Mouse (Mus musculus) left cerebral cortex, postnatal 4 days (tissue): ENCODE results near the gene a. TPM values are rescaled to one million over a fixed set of nuclear protein-coding genes. Genes with fewer than 3 reads are reported as not detected.
"Not testable (repeated sequence)": the region's sequence is repeated elsewhere in the genome, so short reads cannot be mapped to it uniquely, and the experiment has no call there.

Experiments
- DNase-seq: peaks from one replicate; pipeline ENCODE4 v3.0.0-alpha.2; 2022
- intact Hi-C: fragments of 180-260 bp; cut with DNase I; formaldehyde crosslinking; loops from one replicate; pipeline ENCODE4 v1.15.1; 2025
- total RNA-seq, 2 experiments: library from RNA; stranded (reverse); gene quantifications; 2 replicates each; pipeline ENCODE4 v1.2.3; 2021

a gene
- total RNA-seq, 2 experiments from 2014 or later: 1.1 TPM; not detected in 1

DNA sequence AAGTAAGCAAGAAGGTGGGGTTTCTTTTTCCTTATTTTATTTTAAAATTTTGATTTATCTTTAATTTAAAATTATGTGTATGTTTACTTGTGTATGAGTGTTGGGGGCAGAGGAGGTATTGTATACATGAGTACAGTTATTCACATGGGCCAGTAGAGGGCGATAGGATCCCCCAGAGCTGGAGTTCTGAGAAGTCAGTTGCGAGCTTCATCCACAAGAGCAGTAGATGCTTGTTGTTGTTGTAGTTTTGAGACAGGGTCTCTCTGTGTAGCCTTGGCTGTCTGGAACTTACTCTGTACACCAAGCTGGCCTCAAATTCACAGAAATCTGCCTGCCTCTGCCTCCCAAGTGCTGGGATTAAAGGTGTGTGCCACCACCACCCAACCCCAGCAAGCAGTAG is 125.3 kb downstream of the a start:
- intact Hi-C loops: no loop called here
- DNase-seq: peak; percentile 29

DNA sequence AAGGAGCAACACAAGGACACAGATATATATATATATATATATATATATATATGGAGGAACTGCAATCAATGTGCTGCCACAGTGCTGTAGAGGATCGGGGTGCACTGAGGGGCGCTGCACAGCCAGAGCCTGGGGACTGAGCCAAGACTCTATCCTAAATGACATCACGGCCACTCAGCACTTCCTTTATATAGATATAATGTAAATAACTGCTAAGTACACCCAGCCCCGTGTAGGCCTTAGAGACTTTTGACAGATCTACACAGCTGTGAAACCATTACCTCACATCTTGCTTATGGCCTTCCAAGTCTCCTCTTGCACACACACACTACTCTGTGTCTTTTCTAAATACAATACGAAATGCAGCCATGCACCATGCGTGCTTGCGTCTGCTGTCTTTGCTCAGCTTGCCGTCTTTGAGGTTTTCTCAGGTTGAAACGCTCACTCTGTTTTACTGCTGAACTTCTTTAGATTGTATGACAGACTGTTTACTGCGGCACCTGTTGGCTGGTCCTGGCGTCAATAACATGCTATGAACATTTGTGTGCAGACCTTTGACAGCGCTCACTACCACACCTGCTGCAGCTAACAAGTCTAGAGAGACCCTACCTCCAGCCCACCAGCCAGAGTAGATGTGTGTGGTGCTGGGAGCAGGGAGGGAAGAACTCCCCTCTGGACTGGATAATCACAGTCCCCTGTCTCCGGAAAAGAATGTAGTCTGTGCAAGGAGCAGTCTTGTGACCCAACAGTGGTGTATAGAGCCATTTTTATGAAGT is 126.9 kb downstream of the a start:
- intact Hi-C loops: no loop called here
- no peak for DNase-seq

DNA sequence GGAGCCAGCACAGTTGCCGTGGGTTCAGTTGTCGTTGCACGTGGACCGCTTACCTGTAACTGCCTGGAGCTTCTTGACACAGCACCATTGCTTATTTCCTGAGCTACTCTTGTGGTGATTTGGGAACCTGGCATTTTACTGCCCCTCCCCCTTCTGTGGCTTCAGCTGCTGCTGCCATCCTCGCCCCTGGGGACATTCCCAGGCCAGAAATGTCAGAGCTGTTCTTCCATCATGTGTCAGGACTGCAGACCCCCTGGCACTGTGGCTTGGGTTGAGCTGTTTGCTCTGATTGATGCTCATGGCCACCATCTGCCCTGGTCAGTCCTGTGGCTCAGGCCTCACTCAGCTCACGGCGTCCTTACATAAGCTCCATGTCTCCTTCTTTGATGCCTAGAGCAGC is 129.7 kb downstream of the a start:
- DNase-seq: peak; percentile 67
- intact Hi-C loops: no loop called here

DNA sequence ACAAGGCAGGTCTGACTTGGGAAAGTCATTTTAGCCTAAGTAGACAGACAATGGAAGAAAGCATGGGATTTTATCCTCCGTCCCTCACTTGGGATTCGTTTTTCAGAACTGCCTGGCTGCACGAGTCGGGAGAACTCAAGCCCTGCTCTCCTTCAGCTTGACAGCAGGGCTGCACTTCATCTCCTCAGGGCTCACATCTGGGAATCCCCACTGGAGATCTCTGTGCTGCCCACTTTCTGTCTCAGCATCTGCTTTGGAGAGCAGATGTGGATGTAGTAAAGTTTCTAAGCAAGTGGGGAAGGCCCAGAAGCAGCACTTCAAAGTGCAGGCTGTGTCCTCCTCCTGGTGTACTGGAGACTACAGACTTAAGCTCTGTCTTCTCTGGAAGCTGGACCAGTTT is 130.9 kb downstream of the a start:
- intact Hi-C loops, DNase-seq: not testable (repeated sequence)

DNA sequence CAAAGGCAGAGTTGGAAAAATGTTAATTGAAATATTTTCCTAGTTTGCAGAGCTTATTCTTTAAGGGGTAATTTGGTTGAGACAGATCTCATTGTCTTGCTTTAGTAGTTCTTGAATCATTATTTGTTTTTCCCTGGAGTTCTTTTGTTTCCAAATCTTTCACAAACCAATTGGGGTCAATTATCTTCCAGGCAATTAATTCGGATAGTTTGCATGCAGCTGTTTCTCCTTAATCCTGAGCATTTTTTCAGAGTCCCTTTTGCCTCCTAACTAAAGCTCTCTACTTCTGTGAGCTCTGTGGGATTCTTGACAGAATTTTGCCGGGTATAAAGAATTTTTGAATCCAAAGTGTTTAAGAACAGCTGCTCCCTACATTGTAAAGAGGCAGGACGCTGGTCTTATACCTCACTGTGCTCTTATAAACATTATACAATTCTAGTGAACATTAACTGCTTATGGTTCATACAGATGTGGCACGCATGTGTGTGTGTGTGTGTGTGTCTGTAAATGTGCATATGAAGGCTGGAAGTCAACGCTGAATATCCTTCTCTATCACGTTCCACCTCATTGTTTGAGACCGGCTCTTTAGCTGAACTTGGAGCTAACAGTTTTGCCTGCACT is 134.3 kb downstream of the a start:
- DNase-seq: no peak
- intact Hi-C loops: no loop called here

DNA sequence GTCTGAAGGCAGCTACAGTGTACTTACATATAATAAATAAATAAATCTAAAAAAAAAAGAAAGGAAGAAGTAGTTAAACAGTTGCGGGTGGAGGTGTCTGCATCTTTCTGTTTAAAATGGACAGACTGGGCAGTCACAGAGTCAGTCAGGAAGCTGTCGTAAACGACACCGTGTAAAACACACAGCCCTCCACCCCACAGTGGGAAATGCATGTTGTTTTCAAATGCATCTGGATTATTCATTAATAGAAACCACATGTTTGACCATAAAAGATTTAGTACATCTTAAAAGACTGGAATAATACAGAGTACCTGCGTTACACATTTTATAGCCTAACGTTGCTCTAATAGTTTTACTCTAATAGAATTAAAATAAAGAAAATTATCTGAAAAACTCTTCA is 135.6 kb downstream of the a start:
- intact Hi-C loops: no loop called here
- no peak for DNase-seq

DNA sequence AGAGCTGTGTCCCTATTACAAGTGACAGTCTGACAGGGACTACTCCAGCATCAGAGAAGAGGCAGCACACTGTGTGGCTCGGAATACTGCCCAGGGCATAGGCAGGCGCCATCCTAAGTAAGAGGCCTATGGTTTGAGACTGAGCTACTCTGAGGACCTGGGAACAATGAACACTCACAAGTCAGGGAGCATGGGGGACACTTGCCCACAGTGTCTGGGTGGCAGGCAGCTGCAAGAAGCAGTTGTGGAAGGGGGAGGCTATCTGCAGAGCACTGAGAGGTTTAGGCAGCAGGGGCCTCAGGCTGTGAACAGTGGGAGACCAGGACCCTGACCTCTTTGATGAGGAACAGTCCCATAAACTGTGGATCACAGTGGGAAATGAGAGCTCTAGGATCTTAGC is 137.1 kb downstream of the a start:
- DNase-seq: peak; percentile 29
- intact Hi-C loops: no loop called here

DNA sequence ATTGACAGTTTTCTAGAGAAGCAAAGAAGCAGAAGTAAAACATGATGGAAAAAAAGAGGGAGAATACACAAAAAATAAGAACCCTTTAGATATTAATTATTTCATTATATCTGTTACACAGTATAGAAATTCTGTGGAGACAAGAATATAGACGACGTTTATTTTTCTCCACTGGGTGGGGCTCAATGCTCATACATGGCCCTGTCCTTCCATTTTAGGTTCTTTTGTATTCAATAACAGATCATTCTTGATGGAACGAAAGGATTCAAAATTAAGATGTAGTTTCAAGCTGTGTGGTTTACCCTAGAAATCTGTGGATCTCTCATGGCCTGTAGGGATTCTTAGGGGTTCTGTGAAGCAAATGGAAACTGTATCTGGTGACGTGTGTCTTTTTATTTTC is 142.7 kb downstream of the a start:
- intact Hi-C loops: no loop called here
- DNase-seq: no peak

DNA sequence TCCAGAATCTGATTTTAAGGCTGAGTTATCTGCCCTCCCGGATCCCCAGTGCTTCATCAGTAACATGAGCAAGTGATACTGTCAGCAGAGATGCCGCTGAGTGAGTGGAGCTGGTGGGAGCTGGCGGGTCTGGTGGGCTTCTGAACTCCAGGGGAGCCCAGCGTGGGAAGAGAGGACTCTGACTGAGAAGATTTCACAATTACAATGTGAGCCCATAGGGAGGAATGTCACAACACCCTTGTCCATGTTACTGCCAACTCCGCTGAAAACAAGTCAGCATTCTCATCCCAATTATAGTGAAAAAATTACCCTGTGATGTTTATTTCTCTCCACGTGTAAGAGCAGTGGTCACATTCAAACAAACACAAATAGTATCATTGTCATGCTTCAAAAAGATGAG is 144.9 kb downstream of the a start:
- DNase-seq: no peak
- intact Hi-C loops: no loop called here

DNA sequence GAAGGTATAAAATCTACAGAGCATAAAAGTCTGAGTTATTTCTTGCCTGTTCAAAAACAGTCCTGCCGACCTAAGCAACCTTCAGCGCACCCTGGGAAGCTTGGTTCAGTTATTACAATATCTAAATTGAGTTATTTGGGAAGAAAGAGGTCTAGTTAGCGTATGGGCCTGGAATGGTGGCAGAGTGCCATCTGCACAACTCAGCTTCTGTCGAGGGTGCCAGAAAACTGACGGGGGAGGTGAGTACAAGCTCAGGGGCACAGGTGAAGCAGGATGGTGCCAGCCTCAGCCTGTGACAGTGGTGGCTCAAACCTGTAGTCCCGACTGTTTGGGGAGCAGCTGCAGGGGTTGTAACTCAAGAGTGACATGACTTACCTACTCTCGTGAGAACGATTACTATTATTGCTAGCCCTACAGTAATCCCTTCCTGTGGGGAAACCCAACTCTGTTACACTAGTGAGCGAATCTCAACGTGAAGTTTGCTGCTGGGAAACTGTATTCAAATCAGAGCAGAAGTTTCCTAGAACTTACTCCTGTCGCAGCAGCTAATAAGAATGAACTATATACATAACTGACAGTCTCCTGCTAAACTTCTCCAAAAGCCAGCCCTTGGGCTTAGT is 145.4 kb downstream of the a start:
- peak; percentile 9 for DNase-seq
- intact Hi-C loops: no loop called here

DNA sequence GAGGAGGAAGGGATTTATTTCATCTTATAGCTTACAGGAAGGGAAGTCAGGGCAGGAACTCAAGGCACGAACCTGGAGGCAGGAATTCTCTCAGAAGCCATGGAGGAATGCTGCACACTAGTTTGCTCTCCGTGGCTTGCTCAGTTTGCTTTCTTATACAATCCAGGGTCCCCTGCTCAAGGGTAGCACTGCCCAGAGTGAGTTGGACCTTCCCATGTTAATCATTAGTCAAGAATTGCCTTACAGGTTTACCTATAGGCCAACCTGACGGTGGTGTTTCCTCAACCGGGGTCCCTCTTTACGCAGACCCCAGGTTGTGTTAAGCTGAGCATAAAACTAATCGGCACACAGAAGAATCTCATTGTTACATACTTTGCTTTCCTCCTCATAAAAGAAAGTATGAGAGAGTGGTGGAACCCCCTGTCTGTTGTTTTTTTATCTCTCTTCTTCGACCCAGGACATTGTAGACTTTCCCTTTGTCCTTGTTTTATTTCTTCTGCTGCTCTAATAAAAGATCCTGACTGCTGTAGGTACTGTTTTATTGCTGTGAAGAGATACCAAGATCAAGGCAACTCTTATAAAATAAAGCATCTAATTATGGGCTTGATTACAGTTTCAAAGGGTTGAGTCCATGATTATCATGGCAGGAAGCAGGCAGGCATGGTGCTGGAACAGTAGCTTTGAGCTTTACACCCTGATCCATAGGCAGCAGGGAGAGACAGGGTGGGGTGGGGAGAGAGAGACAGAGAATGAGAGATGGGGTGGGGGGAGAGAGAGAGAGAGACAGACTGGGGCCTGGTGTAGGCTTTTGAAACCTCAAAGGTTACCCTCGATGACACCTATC is 146.6 kb downstream of the a start:
- intact Hi-C loops: no loop called here
- no peak for DNase-seq

DNA sequence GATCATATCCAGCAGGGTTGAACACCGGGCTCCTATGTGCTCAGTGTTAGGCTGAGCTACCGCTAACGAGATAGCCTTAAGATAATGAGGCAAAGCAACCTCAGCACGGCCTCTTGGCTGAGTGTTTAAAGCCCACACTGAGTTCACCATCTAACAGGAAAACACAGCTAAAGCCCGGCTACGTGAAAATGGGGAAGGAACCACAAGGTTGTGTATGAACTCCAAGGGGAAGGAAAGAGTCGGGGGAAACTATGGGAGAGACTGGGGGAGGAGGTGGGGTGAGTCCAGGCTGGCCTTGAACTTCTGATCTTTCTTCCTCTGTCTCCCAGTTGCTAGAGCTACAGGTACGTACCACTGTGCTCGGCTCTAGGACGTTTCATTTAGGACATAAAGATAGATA is 150.8 kb downstream of the a start:
- intact Hi-C loops: no loop called here
- no peak for DNase-seq

DNA sequence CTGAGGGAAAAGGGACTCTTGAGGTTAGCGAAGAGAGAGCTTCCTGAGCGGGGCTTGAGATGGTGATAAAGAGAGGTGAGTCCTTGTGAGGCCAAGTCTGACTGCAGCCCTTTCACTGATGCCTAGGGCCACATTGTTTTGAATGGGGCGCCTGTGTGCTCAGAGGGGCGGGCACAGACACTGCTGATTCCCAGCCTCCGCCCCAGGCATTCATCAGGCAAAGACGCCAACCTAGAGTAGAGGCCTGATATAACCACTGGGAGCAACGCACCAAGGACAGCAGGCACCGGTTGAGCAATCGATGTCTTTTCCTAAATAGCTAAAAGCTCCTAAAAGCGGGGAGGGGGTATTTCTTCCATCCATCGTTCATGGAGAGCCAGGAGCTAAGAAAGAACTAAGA is 151.3 kb downstream of the a start:
- intact Hi-C loops: no loop called here
- no peak for DNase-seq

DNA sequence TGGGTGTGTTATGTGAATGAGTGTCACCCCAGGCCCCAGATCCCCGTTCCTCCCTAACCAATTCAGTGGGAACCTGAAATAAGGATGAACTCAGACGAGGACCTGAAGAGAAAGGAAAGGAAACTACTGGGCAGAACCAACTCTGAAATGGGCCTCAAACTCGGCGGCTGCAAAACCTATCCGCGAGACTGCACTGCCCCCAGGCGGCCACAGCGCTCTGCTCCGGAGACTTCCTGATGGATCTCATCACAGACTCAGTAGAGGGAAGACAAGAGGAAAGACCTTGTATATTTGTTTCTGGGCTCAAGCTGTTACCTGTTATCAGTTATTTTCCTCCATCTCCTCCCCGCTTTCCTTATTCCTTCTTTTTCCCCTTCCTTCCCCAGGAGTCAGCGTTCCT is 151.9 kb downstream of the a start:
- DNase-seq: peak; percentile 83
- intact Hi-C loops: no loop called here

DNA sequence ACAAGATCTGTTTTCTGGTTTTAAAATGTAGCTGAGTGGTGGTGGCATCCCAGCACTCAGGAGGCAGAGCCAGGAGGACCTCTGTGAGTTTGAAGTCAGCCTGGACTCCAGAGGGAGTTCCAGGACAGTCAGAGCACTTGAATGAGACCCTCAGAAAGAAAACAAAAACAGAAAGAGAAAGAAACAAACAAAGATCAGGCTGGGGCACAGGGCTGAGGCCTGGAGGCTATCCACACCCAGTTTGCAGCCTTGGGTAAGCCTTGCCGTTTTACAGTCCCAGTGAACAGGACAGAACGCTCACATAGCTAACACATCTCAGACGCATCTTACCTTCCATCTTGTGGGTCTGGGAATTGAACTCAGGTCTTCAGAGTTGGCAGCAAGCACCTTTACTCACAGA is 155.7 kb downstream of the a start:
- intact Hi-C loops: no loop called here
- DNase-seq: no peak

DNA sequence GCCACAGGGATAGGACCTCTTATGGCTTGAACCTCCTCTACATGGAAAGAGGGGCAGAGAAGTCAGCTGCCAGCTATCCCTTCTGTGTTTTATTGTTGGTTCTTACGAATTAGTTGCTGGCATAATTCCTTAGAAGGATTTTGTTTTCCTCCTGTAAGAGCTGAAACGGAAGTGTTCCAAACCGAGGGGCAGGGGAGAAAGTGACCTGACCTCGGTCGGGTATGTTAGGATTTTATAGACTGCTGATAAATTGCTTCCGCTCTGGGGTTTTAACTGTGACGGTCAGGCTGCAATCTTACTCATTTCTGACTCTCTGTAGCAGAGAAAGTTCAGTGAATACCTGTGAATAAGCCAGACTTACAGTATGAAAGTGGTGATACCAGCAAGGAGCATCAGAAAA is 158.2 kb downstream of the a start:
- intact Hi-C loops: no loop called here

DNA sequence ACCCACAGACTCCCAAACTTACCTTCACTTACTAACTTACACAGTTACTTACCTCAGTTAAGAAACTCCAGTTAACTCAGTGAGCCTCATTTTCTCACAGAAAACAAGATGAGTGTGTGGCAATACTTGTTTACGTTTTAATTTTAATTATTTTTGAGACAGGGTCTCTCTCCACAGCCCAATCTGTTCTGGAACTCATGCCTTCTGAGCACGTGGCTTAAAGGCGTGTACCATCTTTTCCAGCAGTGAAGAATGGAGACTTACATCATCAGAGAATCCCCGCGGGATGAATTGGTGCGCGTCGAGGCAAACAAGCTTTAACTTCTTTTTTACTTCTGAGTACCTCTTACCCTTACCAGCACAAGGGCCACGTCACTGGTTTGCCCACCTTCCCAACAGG is 158.7 kb downstream of the a start:
- DNase-seq: no peak
- intact Hi-C loops: no loop called here

More for the DNA sequence above, 158.2 kb downstream of the a start:
- DNase-seq: no peak

DNA sequence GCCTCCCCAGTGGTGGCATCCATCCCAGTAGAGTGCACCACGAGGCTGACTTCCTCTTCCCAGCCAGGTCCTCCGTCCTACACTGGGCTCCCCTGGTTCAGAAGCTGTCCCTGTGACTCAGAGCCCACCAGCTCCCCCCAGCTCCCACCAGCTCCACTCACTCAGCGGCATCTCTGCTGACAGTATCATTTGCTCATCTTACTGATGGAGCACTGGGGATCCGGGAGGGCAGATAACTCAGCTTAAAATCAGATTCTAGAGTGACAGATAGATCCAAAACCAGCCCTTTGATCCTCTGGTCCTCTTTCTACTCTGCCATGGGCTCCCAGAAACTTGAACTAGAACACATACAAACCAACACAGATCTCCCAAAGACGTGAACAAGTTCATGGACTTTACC is 159.4 kb downstream of the a start:
- intact Hi-C loops: no loop called here
- no peak for DNase-seq

DNA sequence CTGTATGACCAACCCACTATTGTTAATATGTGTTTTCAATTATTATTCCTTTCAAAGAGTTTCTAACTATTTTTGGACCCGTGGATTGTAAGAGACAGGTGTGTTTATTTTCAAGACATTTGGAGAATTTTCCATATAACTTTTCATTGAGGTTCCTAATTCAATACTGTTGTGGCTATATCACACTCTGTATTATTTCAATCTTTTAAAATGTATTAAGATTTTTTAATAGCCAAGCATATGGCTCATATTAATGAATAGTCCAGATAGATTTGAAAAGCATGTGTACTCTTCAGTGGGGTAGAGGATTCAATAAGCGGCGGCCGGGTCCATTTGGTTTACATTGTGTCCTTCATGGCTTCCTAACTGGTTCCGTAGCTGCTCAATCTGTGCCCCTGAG is 168.3 kb downstream of the a start:
- no peak for DNase-seq
- intact Hi-C loops: no loop called here

DNA sequence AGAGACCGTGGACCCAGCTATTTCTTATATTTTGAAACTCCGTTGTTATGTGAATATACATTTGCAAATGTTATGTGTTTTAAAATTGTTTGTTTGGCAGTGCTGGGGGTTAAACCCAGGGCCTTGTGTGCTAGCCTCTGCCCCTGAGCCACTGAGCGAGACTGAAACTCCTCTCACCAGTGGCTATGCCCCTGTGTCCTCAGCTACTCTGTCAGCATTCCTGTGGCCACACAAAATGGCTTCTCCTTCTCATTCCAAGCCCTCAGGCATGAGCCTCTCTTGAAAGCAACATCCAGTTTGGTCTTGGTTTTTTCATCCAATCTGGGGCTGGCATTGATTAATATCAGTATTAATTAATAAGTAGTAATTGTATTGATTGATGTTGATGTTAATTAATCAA is 168.7 kb downstream of the a start:
- intact Hi-C loops: no loop called here
- DNase-seq: no peak

DNA sequence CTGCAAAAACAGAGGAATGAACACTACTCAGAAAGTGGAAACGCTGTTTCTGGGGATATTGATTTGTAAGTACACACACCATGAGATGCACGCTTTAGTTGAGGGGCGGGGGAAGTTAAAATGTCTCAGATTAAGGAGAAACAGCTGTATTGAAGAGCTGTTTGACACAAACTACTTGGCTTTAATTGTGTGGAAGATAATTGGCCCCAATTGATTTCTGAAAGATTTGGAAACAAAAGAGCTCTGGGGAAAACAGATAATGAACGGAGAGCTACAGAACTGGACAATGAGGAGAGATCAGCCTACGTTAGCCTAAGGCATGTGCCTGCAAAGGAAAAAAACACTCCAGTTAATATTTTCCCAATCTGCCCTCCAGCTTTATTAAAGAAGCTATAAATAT is 172.0 kb downstream of the a start:
- intact Hi-C loops: no loop called here
- no peak for DNase-seq
